Mouse (Mus musculus) kidney, adult 8-10 months (tissue): ENCODE results near the gene Pdzrn3.

ENCODE experiments used
- DNase-seq, 2 experiments: peaks; one replicate each; pipeline ENCODE4 v3.0.0; 2022

Pdzrn3 gene

GRCm38 (mm10) chr6:101287566-101288173 lies 90.0 kb downstream of the Pdzrn3 start:
- DNase-seq: no peak

GRCm38 (mm10) chr6:101287077-101287476 lies 90.6 kb downstream of the Pdzrn3 start:
- no peak for DNase-seq

- DNase-seq: no peak
Measured at GRCm38 (mm10) chr6:101284368-101284955, 93.2 kb downstream of the Pdzrn3 start.

- no peak for DNase-seq
Measured at GRCm38 (mm10) chr6:101283891-101284290, 93.8 kb downstream of the Pdzrn3 start.

- no peak for DNase-seq
Measured at GRCm38 (mm10) chr6:101281644-101282043, 96.1 kb downstream of the Pdzrn3 start.

GRCm38 (mm10) chr6:101280811-101281218 lies 96.9 kb downstream of the Pdzrn3 start:
- DNase-seq: no peak

- peak in 1 of 2 experiments; percentile 42 for DNase-seq
Measured at GRCm38 (mm10) chr6:101278286-101278932, 99.3 kb downstream of the Pdzrn3 start.

GRCm38 (mm10) chr6:101276261-101276660 lies 101.4 kb downstream of the Pdzrn3 start:
- DNase-seq: no peak

GRCm38 (mm10) chr6:101275806-101276205 lies 101.9 kb downstream of the Pdzrn3 start:
- DNase-seq: no peak

GRCm38 (mm10) chr6:101274846-101275245 lies 102.9 kb downstream of the Pdzrn3 start:
- DNase-seq: no peak

GRCm38 (mm10) chr6:101272256-101272655 lies 105.4 kb downstream of the Pdzrn3 start:
- DNase-seq: no peak

GRCm38 (mm10) chr6:101271378-101272135 lies 106.1 kb downstream of the Pdzrn3 start:
- DNase-seq: peak; percentile 90 to 91

GRCm38 (mm10) chr6:101270095-101270826 lies 107.4 kb downstream of the Pdzrn3 start:
- peak; percentile 17 to 37 for DNase-seq

- no peak for DNase-seq
Measured at GRCm38 (mm10) chr6:101269335-101270094, 108.2 kb downstream of the Pdzrn3 start.

- DNase-seq: no peak
Measured at GRCm38 (mm10) chr6:101268266-101268665, 109.4 kb downstream of the Pdzrn3 start.

GRCm38 (mm10) chr6:101266787-101267186 lies 110.9 kb downstream of the Pdzrn3 start:
- DNase-seq: peak; percentile 73 to 84

GRCm38 (mm10) chr6:101263544-101263943 lies 114.2 kb downstream of the Pdzrn3 start:
- DNase-seq: no peak

- peak in 1 of 2 experiments; percentile 17 for DNase-seq
Measured at GRCm38 (mm10) chr6:101261513-101261912, 116.2 kb downstream of the Pdzrn3 start.

GRCm38 (mm10) chr6:101259411-101259810 lies 118.3 kb downstream of the Pdzrn3 start:
- peak in 1 of 2 experiments; percentile 12 for DNase-seq

GRCm38 (mm10) chr6:101257418-101257817 lies 120.3 kb downstream of the Pdzrn3 start:
- DNase-seq: no peak

- DNase-seq: no peak
Measured at GRCm38 (mm10) chr6:101254652-101255051, 123.0 kb downstream of the Pdzrn3 start.
